Mouse (Mus musculus) embryonic fibroblast, embryonic 13.5 days (primary cell): Measurements from ENCODE around the gene Zfp37.

Experiments
- CTCF ChIP-seq: IDR thresholded peaks from 2 replicates; pipeline ENCODE4 v1.5.1; 2011; ENCODE audit warnings: mild to moderate bottlenecking, control low read depth, low read length, moderate library complexity, borderline replicate concordance; ENCODE audit not compliant: insufficient read depth
- POLR2A ChIP-seq: IDR thresholded peaks from 2 replicates; pipeline ENCODE4 v1.6.1; 2011; ENCODE audit warnings: low read depth, mild to moderate bottlenecking, control low read depth, low read length, moderate library complexity

DNA sequence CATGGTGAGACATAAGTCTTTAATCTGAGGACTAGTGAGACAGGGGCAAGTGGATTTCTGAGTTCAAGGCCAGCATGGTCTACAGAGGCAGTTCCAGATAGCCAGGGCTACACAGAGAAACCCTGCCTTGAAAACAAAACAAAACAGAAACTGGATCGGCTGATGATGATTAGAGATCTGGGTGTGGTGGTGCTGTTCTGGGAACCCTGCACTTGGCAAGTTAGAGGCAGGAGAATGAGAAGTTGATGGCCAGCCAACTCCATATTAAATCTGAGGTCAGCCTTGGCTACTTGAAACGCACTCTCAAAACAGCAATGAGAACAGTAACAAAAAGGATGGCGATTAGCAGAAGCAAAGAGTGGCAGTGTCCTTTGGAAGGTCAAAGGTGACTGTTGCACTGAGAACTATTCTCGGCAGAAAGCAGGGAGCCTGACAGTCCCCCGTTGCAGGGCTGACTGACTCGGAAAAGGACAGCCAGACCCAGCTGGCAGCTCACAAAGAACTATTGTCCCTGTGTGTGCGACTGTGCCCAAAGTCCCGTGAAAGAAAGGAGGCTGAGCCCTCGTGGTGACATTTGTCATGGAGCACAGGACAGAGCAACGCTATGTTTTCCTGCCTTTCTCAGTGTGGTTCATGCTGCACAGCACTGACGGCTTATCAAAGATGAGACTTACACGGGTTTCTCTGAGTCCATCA, 44.1 kb upstream of the Zfp37 start:
- TF ChIP-seq POLR2A = no peak
- TF ChIP-seq CTCF = no peak
